Mouse (Mus musculus) heart, embryonic 13.5 days (tissue): Measurements from ENCODE around the gene Spaar. TPM values are rescaled to one million over a fixed set of nuclear protein-coding genes. Genes with fewer than 3 reads are reported as not detected.

Experiments
- ATAC-seq: fragments of 200-750 bp; cut with Nextera tagmentation; 2 replicates; pipeline ENCODE4 v1.8.0; 2017; ENCODE audit warnings: moderate TSS enrichment; ENCODE audit not compliant: insufficient number of reproducible peaks, low FRiP score, low TSS enrichment; ENCODE audit errors: extremely low read depth
- H3K27ac ChIP-seq: fragments of 300-500 bp; sonication (generic); replicated peaks from 2 replicates; pipeline ENCODE4 v1.5.1; 2015; ENCODE audit warnings: moderate library complexity, mild to moderate bottlenecking, inconsistent platforms
- H3K27me3 ChIP-seq: fragments of 300-500 bp; sonication (generic); replicated peaks from 2 replicates; pipeline ENCODE4 v1.6.1; 2015; ENCODE audit warnings: mild to moderate bottlenecking, inconsistent platforms
- H3K36me3 ChIP-seq: fragments of 300-500 bp; sonication (generic); 2 replicates; pipeline ENCODE4 v1.6.1; 2015; ENCODE audit warnings: mild to moderate bottlenecking, inconsistent platforms
- H3K4me1 ChIP-seq: fragments of 300-500 bp; sonication (generic); 2 replicates; pipeline ENCODE4 v1.6.1; 2015; ENCODE audit warnings: inconsistent platforms
- H3K4me2 ChIP-seq: fragments of 300-500 bp; sonication (generic); 2 replicates; pipeline ENCODE4 v1.6.1; 2015; ENCODE audit warnings: inconsistent platforms, mild to moderate bottlenecking, moderate library complexity
- H3K4me3 ChIP-seq: fragments of 300-500 bp; sonication (generic); 2 replicates; pipeline ENCODE4 v1.5.1; 2015; ENCODE audit warnings: moderate library complexity, mild to moderate bottlenecking, inconsistent platforms
- H3K9ac ChIP-seq: fragments of 300-500 bp; sonication (generic); 2 replicates; pipeline ENCODE4 v1.6.1; 2015; ENCODE audit warnings: inconsistent platforms, mild to moderate bottlenecking, moderate library complexity
- H3K9me3 ChIP-seq: fragments of 300-500 bp; sonication (generic); 2 replicates; pipeline ENCODE4 v1.6.1; 2016; ENCODE audit warnings: inconsistent platforms
- WGBS: fragments of 180-500 bp; shearing (Covaris S2); methylation state at CpG from one replicate; pipeline ENCODE4 v1.1.7; 2015; ENCODE audit warnings: mixed read lengths; 5-methylcytosine and 5-hydroxymethylcytosine counted together
- polyA plus RNA-seq: library from polyadenylated mRNA; unstranded; fragments of >200 nt; fragmentation: Nextera tagmentation; extraction: Ambion mirVana; gene quantifications from 2 replicates; pipeline ENCODE4 v1.2.1, GENCODE M21; 2015

Spaar gene
- polyA plus RNA-seq, 1 experiment from 2014 or later: 0.21 TPM

DNA sequence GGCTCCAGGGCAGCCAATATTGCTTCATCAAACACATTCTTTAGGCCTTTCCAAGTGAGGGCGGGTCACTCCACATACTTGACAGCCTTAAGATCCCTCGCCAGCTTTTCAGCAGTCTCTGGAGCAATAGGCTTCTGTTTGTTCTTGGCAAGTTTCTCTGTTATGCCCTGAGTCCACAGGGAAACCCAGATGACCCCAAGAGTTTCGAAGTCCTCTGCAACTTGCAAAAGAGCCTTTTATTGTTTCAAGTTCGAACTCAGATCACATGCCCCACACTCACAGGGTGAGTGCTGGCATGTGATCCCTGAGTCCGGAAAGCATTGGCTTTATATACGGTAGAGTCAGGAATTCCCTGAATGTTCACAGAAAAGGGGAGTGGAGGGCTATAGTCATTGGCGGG, 69.1 kb downstream of the Spaar start:
- Histone ChIP-seq H3K4me2 (no peak overlapping the region), H3K9ac (no peak overlapping the region), H3K4me3 (no peak overlapping the region), H3K27ac (no peak overlapping the region), H3K4me1 (no peaks in the 10 kb centered on the region), H3K27me3 (no peaks in the 10 kb centered on the region), H3K36me3 (no peaks in the 10 kb centered on the region), H3K9me3 (peaks cover 6% of the 10 kb centered on the region; the same call in 1 of the 2 replicates)
- WGBS: 65% methylated on average over 7 of the region's 7 CpGs
- no peak for ATAC-seq

Other genes with a start within 250 kb of the Spaar start
- not detected in 2 replicates for gene Sit1, start 246.3 kb upstream of the Spaar start, polyA plus RNA-seq
- gene Ccdc107, start 237.1 kb upstream of the Spaar start, polyA plus RNA-seq: 70.9 and 77.6 TPM in 2 replicates
- gene Arhgef39, start 230.3 kb upstream of the Spaar start, polyA plus RNA-seq: 32.0 and 40.3 TPM in 2 replicates
- gene Car9, start 223.1 kb upstream of the Spaar start, polyA plus RNA-seq: 1.8 and 2.0 TPM in 2 replicates
- 143 and 157 TPM in 2 replicates for gene Tpm2, start 206.3 kb upstream of the Spaar start, polyA plus RNA-seq
- gene Creb3, start 167.7 kb upstream of the Spaar start, polyA plus RNA-seq: 57.8 and 59.1 TPM in 2 replicates
- 76.9 and 78.1 TPM in 2 replicates for gene Tln1, start 167.3 kb upstream of the Spaar start, polyA plus RNA-seq
- gene Rgp1, start 151.3 kb upstream of the Spaar start, polyA plus RNA-seq: 20.6 and 21.4 TPM in 2 replicates
- 20.3 and 22.4 TPM in 2 replicates for gene Gba2, start 151.2 kb upstream of the Spaar start, polyA plus RNA-seq
- 0.62 and 2.1 TPM in 2 replicates for gene Msmp, start 145.5 kb upstream of the Spaar start, polyA plus RNA-seq
- gene Npr2, start 98.1 kb upstream of the Spaar start, polyA plus RNA-seq: 7.2 and 7.7 TPM in 2 replicates
- 0.59 and 0.92 TPM in 2 replicates for gene Spag8, start 76.4 kb upstream of the Spaar start, polyA plus RNA-seq
- 131 and 166 TPM in 2 replicates for gene Hint2, start 73.6 kb upstream of the Spaar start, polyA plus RNA-seq
- gene Tmem8b, start 61.1 kb upstream of the Spaar start, polyA plus RNA-seq: 4.0 and 4.8 TPM in 2 replicates
- gene Fam221b, start 60.9 kb upstream of the Spaar start, polyA plus RNA-seq: 2.6 and 2.9 TPM in 2 replicates
- gene Olfr70, start 29.2 kb upstream of the Spaar start, polyA plus RNA-seq: not detected in 2 replicates
- not detected in 2 replicates for gene Olfr71, start 19.8 kb upstream of the Spaar start, polyA plus RNA-seq
- 0.78 and 1.1 TPM in 2 replicates for gene Hrct1, start 2.8 kb upstream of the Spaar start, polyA plus RNA-seq
- gene Olfr159, start 41.0 kb downstream of the Spaar start, polyA plus RNA-seq: not detected in 2 replicates
- not detected in 2 replicates for gene Olfr156, start 93.9 kb downstream of the Spaar start, polyA plus RNA-seq
- gene Olfr157, start 110.2 kb downstream of the Spaar start, polyA plus RNA-seq: not detected in 2 replicates
- not detected in 2 replicates for gene Olfr155, start 121.5 kb downstream of the Spaar start, polyA plus RNA-seq
- 9.7 and 13.4 TPM in 2 replicates for gene Reck, start 145.5 kb downstream of the Spaar start, polyA plus RNA-seq
- 63.2 and 72.4 TPM in 2 replicates for gene Glipr2, start 227.4 kb downstream of the Spaar start, polyA plus RNA-seq